In genomic region chr3:54892218-54892617, GRCm38 (mm10) we compare ENCODE assay signal across 18 mouse cellular contexts. TPM values are rescaled to one million over a fixed set of nuclear protein-coding genes. Genes with fewer than 3 reads are reported as not detected.
"Had no signal": no experiment of that assay in that cellular context is flagged by ENCODE, and none has a peak within 500 bp of the region (broad histone marks: within the 10 kb centered on the region; RNA-seq: fewer than 3 reads in every experiment).

No protein-coding gene starts in this region.

- H3K27ac ChIP-seq: kidney, postnatal 0 days; limb, embryonic 15.5 days; liver, embryonic 12.5 days; midbrain, embryonic 10.5 days; neural tube, embryonic 15.5 days had no signal

- H3K4me1 ChIP-seq: limb, embryonic 15.5 days; liver, embryonic 12.5 days; neural tube, embryonic 15.5 days had no signal

- H3K9me3 ChIP-seq: limb, embryonic 15.5 days; liver, embryonic 12.5 days; midbrain, embryonic 10.5 days; neural tube, embryonic 15.5 days had no signal

- ATAC-seq: liver, embryonic 12.5 days had no signal

- H3K36me3 ChIP-seq: limb, embryonic 15.5 days; liver, embryonic 12.5 days; midbrain, embryonic 10.5 days; neural tube, embryonic 15.5 days had no signal

- DNase-seq: kidney, postnatal 36 days; layer of hippocampus, adult 9-11 months; layer of hippocampus, postnatal 36 days; lung, embryonic 14.5 days; lung, postnatal 10 days; lung, postnatal 4 days; right cerebral cortex, postnatal 4 days; spleen, adult 18-20 months; thymus, adult 18-20 months; thymus, postnatal 14 days had no signal

- H3K4me2 ChIP-seq: limb, embryonic 15.5 days; liver, embryonic 12.5 days; lung, embryonic 14.5 days; neural tube, embryonic 15.5 days had no signal

- H3K27me3 ChIP-seq: limb, embryonic 15.5 days; liver, embryonic 12.5 days; neural tube, embryonic 15.5 days had no signal

- H3K4me3 ChIP-seq: limb, embryonic 15.5 days; liver, embryonic 12.5 days; midbrain, embryonic 10.5 days; myocyte; neural tube, embryonic 15.5 days had no signal

- H3K9ac ChIP-seq: limb, embryonic 15.5 days; liver, embryonic 12.5 days; lung, embryonic 14.5 days; neural tube, embryonic 15.5 days had no signal

RNA-seq across cellular contexts. Expression of gene Sertm1, which starts 23.5 kb away (rescaled TPM):
- total RNA-seq: megakaryocyte, adult 5-6 weeks had no signal
- polyA plus RNA-seq: kidney, postnatal 0 days; myocyte; stomach, embryonic 14.5 days had no signal
